Mouse (Mus musculus): Measurements from ENCODE around the gene Tmem117.

GRCm38 (mm10) chr15:94859641-94860040 is 230.6 kb downstream of the Tmem117 start:
- TF ChIP-seq POLR2A (IDR thresholded peaks at IDR 0.05; ENCODE audit: control insufficient read depth, extremely low read depth, insufficient read depth, low read length, poor library complexity) (no peak), CTCF (IDR thresholded peaks at IDR 0.05; ENCODE audit: borderline replicate concordance, control insufficient read depth, extremely low read depth, insufficient read depth, low read length, poor library complexity) (no peak)
